Mouse (Mus musculus): ENCODE measurements around the gene Pomgnt2. TPM values are rescaled to one million over a fixed set of nuclear protein-coding genes. Genes with fewer than 3 reads are reported as not detected.

Pomgnt2 gene
- polyA plus RNA-seq, 1 experiment = 19.8 TPM

DNA sequence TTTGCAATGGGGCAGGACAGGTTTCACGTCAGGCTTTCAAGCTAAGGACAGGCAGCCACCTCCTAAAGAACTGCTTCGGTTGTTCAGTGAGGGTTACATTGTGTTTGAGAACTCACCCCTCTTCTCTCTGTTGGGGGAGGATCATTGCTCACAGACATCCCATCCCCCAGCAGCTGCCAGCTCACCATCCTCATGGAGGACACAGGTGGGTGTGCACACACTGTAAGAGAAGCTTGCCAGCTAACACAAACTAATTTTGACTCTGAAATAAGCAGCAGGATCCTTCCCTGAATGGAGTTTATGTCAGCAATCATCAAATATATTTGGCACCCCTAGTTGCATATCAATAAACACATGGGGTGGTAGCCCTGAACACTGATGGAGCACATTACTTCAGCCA lies 15.9 kb upstream of the Pomgnt2 start:
- no peak for DNase-seq (ENCODE audit: low read depth)

DNA sequence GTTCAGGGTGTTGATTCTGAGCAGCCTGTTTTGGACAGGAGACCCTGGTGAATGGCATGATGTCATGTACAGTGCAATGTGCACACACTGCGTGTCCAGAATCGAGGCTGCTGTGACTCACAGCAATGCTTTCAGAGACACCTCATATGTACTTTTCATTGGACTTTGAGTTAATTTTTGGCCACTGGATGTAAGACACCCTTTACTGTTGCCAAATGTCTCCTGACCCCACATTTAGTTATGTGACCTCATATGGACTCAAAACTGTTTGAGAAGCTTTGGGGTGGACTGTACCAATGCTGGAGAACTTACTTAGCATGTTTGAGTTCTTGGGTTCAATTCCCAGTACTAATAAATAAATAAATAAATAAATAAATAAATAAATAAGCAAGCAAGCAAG lies 13.8 kb upstream of the Pomgnt2 start:
- DNase-seq (ENCODE audit: low read depth) = no peak

DNA sequence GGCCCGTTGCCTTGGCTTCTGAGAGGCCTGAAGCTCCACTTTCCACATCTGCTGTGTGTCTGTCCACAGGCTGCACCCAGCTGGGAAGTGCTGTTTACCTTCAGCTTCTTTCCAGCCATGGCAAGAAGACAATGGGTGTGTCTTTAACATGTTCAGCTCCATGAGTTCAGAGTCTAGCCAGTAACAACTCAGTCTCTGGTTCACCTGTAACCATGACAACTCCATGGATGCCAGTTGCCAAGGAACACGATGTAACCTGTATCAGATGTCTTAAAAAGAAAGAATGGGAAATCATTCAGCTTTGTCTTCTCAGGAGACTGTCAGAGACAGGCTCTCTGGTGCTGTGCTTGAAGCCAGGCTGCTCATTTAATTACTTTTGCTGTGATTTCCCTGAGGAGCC lies 12.0 kb upstream of the Pomgnt2 start:
- DNase-seq (ENCODE audit: low read depth) = no peak

DNA sequence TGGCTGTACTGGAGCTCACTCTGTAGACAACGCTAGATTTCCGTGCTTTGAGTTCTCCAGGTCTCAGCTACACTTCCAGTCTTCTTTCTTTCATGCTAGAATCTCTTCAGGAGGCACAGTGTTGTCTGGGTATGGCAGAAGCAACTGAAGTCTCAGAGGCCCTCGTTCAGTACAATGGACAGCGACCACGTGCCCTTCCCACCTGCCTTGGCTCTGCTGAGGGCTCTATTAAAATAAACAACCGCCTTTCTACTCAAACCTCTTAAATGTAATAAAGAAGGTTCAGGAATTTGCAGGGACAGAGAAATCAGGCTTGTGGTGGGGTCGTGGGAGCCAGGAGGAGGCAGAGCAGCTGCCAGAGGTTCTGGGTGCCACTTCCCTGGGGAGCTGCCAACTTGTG lies 9.7 kb upstream of the Pomgnt2 start:
- DNase-seq (ENCODE audit: low read depth) = no peak

DNA sequence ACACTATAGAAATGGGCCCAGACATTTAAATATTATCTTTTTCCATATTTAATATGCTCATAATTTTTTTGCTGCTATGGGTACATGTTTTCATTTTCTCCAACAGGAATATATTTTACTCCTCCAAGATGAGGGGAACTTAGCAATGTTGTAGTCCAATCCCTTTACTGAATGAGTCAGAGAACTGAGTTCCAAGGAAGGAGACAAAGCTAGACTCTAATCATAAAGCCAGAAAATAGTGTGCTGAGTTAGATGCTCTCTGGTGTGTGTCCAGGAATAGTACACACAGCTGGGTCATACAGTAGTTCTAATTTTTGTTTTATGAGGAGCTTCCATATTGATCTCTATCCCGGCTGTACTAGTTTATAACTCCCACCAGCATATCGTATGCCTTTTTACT lies 9.3 kb upstream of the Pomgnt2 start:
- no peak for DNase-seq (ENCODE audit: low read depth)

DNA sequence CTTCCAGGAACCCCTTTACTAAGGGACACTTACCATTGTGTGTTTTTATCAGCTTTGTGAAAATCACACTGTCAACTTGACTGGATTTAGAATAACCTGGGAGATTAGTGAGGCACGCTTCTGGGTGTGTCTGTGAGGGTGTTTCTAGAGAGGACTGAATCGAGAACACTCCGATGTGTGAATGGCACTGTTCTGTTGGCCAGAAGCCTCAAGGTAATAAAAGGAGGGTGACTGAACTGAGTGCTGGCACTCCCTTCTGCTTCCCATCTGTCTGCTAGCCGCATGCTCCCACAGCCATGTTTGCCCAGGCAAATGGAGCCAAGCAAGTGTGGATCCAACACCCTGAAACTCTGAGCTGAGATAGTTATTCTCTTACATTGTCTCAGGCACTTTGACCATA lies 1.1 kb upstream of the Pomgnt2 start:
- DNase-seq (ENCODE audit: low read depth) = no peak

DNA sequence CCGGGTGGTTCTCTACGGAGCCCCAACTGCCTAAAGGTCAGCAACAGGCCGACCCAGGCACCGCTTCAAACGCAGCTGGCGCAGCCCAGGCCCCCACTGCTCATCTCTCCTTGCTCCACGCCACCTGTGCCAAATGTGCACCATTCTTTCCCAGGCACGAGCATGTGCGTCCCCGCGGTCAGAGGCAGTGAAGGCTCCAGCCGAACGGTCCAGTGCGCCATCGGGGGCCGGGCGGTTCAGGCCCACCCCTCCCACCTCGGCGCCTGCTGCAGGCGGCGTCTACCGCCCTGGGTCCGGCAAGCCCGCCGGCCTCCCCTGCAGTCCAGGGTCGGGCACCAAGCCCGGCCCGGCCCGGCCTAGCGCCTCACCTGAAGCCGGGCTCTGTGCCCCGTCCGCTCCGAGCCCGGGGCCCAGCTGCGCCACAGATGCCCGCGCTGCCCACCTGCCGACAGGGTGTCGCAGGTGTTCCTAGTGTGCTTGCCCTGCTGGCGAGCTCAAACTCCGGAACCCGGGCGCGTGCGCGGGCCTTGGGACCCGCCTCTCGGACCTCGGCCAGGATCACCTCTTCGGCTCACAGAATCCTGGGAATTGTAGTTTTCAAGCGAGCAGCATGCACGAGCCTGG lies 1.3 kb downstream of the Pomgnt2 start:
- DNase-seq (ENCODE audit: low read depth) = peak; percentile 22

DNA sequence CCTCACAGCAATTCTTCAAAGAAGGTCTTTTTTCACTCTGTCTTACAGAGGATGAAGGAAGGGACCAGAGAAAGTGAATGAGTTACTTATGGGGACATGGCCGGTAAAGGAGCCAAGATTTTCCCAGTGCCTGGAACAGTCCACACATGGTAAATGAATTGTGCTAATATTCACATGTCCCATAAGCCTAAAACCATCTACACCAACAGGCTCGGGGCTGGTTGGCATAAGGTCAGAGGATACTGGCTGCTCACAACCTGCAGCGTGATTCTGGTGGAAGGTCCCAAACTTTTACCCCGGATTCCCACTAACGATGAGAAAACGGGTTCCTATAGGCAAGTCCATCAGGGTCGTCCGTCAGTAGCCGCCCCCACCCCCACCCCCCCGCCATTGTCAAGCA lies 1.8 kb downstream of the Pomgnt2 start:
- DNase-seq (ENCODE audit: low read depth) = no peak

DNA sequence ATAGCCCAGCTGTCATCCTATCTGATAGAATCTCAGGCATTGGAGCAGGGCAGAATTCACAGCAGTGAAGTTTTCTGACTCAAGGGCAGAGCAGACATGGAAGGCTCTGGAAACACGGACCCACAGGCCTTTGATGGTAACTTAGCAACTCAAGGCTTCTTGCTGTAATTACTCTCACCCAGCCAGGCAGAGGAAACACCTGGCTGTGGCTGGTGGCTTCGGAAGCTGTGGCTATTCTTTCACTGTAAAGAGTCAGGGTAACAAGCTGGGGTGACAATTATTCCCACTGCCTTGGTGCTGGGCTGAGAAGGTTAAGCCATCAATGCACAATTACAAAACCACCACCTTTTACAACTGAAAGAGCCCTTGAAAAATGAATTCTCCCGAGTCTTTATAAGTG lies 3.9 kb downstream of the Pomgnt2 start:
- no peak for DNase-seq (ENCODE audit: low read depth)

DNA sequence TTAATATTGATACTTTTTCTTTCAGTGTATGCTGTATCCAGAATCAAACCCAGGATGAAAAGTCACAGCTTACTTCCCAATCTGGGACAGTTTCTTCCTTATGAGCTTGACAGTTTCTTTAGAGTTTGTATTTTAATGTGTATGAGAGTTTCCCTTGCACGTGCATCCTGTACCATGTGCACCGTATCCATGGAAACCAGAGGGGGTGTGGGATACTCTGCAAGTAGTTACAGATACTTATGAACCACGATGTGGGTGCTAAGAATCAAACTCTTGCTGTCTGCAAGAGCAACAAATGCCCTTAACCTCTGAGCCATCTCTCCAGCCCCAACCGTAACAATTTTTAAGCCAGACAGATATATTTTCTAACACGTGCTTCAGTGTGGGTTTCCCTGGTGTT lies 5.9 kb downstream of the Pomgnt2 start:
- DNase-seq (ENCODE audit: low read depth) = no peak

DNA sequence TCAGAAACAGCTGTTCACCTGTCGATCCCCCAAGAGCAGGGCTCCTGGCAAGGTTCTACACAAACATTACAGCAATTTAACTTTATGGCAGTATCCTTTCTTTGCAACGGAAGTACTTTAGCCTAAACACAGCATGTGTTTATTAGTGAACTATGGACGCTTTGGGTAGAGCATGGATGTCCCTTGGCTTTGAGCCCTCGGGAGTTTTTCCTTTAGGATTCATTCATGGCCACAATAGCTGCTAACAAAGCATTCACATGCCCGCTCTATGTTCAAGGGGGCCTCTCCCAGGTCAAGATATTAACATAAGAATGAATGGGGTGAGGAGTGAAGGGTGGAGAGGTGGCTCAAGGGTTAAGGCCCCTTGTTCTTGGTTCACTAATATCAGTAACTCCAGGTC lies 7.4 kb downstream of the Pomgnt2 start:
- no peak for DNase-seq (ENCODE audit: low read depth)

DNA sequence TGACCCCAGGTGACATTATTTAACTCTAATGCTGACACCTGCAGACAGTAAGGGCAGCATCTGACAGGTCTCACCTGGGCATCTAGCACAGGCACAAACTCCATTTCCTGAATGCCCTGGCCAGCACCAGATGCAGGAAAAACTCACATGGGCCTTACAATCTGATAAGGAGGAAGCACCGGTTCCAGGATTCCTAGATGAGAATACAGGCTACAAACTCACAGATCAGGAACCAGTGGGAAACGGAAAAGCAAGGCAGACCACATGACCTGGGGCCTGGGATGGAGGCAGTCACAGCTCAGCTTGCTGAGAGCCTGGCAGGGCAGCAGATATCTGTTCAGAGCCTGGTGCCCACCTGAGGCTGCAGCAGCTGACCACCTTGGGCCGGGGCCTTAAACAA lies 8.0 kb downstream of the Pomgnt2 start:
- no peak for DNase-seq (ENCODE audit: low read depth)

DNA sequence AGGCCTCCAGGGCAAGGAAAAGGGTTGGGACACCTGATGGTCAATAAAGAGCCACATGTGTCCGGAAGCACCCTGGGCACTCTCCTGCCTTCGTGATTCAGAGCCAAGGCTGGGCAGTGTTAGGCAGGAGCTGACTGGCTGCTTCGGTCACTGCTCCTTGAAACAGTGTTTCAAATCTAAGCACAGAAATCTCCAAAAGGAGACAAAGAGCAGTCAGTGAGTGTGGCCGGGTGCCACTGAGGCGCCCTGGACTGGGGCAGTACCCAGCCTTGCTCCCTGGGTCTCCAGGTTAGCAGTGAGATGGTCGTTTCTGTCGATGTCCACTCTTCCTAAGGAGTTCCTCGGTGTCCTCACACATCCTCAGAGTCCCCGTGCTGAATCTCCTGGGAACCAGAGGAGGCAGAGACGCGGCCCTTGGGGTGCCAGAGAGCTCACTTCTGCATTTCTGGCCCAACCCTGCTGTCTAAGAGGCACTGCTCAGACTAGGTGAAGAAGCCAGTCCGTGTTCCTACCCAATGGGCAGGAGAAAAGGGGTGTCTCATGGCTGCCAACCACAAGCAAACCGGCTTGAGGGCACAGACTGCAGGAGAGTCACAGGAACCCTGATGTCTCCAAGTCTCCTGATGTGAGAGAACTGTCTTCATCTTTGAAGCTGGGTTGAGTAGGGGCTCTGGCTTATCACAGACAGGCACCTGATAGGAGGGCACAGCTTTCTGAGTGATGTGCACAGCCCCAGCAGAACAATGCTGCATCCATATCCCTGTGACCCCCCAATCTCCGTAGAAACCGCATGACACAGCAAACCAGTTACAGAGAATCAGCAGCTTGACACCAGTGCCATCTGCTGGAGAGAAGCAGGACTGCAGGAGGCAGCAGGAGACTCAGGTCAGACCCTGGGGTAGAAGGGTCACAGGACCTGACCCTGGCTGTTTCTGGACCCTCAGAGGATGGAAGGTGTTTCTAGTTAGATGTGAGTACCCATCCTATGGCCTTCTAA lies 12.1 kb downstream of the Pomgnt2 start:
- no peak for DNase-seq (ENCODE audit: low read depth)

DNA sequence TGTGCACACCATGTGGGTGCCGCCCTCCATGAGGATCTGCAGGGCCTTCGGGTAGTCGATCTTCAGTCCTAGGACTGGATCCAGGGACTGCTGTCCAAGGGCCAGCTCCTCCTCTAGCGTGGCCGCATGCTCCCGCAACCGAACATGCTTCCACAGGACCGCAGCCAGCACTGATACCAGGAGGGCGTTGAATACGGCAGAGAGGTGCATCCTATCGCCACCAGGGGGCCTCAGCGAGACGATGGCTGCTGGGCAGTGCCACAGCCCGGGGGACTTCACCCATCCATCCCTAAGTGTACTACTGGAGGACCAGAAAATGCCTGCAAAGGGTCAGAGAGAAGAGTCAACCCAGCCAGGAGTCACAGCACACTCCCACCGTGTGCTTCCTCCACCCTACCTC lies 13.4 kb downstream of the Pomgnt2 start:
- DNase-seq (ENCODE audit: low read depth) = no peak

DNA sequence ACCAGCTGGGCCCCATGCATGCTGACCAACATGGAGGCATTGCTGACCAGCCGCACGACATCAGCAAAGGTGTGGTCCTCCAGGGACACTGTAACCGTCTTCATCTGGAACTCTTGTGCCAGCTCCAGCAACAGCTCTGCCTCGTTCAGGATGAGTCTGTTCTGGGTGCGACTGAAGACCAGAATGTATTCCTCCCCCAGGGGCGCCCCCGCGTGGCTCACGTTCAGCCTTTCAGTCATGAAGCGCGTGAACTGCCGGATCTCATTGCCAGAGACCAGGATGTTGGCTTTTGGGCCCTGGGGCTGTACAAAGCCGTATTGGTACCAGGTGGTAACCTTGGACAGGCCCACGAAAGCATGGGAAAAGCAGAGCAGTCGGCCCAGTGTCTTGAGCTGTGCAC lies 14.2 kb downstream of the Pomgnt2 start:
- no peak for DNase-seq (ENCODE audit: low read depth)

DNA sequence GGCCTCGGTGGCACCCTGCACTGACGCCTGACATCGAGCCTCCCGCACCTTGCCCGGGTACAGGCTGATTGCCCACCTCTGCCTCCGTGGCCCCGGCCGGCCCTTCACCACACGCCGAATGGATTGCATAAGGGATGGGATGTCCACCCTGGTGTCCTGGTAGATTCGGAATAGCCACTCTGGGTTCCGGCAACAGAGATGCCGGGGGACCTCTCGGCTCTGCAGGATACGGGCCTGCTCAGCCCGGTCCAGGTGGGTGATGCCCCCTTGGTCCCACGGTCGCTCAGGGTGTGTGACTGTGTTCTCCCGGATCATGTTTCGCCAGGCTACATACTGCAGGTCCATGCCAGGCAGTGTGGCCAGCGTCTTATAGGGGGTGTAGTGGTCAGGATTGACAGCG lies 14.7 kb downstream of the Pomgnt2 start:
- DNase-seq (ENCODE audit: low read depth) = no peak

DNA sequence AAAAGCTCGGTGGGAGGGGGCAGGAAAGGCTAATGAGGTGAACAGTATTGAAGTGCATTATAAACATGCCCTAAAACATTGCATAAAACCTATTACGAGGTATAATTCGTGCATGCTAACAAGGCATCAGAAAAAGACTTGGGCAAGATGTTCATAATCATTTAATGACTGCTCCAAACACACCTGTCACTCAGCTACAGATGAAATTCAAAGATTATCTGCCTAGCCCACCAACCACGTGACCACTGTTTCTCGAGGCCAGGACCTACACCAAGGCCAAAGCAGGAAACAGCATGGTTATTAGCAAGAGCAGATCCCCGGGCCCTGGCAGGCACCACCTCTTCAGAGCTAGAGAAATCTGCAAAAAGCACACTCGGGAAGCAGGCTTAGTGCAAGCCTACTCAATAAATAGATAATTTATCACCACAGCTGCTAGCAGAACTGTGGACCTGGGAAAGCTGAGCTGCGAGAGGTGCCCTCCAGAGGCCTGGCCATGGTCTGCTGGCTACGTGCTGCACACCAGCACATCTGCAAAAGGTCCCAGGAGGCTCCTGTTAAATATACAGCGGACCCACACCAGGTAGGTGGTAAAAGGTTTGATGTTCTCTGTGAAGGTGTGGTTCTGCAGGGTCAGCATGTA lies 15.3 kb downstream of the Pomgnt2 start:
- no peak for DNase-seq (ENCODE audit: low read depth)

DNA sequence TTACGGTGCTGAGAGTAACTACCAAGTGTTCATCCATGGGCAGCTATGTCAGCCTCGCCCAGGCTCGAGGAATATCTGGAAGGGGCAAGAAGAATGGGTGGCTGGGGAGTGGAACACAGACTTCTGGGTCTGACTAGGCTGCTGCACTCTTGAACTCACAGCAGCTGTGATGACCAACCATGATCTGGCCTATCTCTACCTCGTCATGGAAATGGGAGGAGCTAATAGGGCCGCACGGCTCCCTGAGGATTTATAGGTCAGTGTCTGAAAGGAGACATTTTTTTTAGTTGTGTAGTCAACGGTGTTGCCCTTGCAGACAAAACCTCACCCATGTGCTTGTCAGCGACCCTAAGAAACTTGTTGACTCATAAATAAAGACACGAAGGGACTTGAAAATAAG lies 15.9 kb downstream of the Pomgnt2 start:
- no peak for DNase-seq (ENCODE audit: low read depth)

DNA sequence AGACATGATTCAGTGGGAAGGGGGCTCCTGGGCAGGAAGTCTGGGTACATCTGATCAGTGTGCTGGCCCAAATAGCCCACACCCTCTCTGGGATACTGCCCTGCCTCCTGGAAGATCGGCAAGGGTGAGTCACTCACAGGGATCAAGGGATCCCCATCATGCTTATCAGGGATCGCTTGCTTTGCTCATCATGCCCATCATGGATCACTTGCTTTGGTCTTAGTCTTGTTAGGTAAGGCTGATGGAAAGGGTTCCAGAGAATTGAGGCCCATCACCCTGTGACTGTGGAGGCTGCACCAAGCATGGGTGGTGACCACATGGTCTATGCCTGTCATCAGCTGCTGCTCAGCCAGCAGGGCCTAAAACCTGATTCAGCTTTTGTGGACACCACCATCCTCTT lies 21.6 kb downstream of the Pomgnt2 start:
- DNase-seq (ENCODE audit: low read depth) = no peak

DNA sequence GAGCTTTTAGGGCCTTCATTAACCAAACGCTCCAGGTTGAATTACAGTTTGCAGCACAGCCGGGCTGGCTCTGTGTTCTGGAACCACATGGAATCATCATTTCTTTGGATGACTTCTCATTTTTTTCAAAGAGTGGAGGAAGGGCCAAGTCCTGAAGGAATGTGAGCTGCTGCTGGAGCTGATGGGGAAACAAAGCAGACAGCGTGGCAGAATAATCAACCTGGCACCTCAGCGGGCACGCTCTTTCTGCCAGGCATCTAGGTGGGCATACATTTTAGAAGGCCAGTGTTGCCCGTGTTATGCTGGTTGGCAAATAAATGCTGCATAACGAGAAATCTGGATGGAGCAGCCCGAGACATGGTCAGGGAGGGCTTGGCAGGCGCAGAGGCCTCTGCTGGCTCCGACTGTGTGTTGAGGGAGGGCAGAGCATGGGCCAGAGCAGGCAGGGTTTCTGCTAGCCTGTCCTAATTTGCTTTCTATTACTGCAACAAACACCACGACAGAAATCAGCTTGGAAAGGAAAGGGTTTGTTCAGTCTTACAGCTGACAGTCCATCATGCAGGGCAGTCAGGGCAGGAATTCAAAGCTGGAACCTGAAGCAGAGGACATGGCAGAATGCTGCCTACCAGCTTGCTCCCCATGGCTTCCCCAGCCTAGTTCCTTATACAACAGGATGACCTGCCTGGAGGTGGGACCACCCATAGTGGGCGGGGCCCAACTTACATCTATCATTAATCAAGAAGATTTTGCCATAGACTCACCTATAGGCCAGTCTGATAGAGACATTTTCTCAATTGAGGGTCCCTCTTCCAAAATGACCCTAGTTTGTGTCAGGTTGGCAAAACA lies 22.5 kb downstream of the Pomgnt2 start:
- no peak for DNase-seq (ENCODE audit: low read depth)

DNA sequence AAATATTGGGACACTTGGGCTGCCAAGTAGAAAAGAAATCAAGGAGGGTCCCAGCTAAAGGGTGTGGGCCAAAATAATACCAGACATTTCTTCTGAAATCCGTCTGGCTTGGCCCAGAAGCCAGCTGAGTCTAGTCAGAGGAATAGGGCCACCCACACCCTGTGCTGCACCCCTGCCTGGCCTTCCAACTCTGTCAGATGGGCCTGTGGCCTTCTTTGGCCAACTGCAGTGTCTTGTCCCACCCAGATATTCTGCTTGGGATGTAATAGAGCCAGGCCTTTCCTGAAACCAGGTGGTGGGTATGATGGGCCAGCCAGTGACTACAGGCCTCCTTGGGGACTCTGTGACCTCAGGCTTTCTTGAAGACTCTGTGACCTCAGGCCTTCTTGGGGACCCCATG lies 23.7 kb downstream of the Pomgnt2 start:
- DNase-seq (ENCODE audit: low read depth) = no peak

DNA sequence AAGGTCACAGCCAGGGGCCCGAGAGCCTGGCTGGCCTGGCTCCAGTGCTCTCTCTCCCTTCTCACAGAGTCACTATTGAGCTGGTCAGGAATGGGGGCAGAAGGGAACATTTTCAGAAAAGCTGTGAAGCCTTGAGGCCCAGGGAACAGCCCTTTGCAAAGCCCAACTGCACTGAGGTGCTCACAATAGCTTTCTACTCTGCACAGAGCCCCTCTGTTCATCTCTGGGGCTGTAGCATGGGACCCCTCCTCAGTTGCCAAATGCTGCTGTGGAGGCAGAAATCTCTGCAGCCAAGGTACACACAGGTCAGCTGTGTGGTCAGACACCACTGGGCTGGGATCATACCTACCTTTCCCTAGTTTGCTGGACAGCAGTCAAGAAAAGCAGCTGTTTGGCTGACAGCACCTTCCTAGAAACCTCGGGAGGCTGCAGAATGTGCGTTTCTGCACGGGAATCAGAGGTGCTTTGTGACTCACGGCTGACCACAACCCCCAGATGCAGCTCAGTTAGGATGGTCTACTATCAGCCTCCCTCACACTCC lies 27.0 kb downstream of the Pomgnt2 start:
- no peak for DNase-seq (ENCODE audit: low read depth)

Measured in gonadal fat pad, adult 2 months (tissue).